Mouse (Mus musculus): Measurements from ENCODE around the gene Nphp1.
A peak's percentile ranks its signal among the peaks of the same experiment; 100 is the strongest.

Nphp1 gene

GRCm38 (mm10) chr2:127748316-127748715, 40.4 kb downstream of the Nphp1 start:
- no peak for DNase-seq

DNA sequence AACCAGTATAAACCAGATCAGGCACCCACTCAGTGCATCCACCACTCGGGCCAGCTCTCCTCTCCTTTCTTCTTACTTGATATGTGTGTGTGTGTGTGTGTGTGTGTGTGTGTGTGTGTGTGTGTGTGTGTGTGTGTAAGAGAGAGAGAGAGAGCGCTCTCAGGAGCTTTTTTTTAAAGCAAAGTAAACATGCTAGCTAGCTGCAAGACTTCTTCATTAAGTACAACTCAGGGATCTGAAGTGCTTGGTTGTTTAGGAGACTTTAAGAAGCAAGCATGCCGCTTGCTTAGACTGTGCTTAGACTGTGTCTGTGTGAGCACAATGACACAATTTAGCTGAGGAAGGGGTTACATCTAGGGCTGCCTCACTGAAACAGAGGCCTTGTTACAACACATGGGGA, 46.1 kb downstream of the Nphp1 start:
- no peak for DNase-seq

DNA sequence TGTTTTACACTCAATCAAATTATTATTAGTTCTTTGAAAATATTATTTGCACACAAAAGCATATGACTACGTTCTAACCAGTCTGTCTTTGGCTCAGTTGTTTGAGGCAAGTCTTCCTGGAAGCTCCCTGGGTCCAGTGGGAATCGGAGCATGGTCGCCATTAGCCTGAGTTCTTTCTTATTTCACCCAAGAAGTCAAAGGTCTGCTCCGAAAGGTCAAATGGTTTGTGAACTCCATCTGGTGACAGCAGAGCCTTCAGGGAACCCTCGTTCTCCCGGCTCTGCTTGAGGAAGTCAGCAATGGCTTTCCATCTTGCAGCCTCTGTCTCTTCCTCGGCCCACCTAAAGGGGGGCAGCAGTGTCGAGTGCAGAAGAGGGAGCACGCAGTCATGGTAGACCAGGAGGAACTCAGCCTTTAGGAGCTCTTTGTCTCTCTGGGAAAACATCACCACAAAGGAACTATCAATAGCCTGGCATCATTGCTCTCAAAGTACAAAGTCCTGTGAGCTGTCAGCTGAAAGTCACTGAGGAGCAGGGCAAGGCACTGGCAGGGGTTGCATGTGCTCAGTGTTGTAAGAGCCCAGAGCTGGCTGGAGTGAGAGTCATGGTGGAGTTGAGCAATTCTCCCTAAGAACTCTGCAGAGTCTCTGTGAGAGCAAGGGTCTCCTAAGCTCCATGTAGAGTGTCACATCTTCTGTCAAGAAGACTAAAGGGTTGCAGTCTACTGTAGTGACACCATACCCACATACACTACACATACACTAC, 47.8 kb downstream of the Nphp1 start:
- no peak for DNase-seq

- DNase-seq: no peak
These were observed 50.8 kb downstream of the Nphp1 start for GRCm38 (mm10) chr2:127737885-127738284.

DNA sequence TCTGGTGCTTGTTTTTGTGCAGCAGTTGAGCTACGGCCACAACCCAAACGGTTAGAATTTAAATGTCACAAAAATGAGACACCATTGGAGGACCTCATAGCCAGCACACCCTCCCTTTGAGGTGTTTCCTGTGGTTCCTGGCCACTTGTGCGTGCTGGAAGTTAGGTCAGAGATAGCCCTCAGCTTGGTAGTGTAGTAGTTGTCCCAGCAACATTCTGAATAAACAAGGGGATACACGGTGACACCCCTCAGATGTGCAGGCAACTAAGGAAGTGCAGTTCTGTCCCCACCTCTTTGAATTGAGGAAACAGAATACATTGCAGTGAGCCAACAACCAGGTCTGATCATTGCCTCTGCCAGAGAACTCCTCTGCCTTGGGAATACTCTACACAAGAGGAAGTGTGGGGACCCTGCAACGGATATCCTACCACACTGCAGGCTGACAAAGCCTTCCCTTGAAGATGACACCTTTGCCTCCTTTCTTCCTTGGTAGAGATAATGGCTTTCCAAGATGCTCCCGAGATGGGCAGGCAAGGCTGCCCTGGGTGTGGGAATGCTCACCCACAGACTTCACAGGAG, 52.0 kb downstream of the Nphp1 start:
- DNase-seq: no peak

DNA sequence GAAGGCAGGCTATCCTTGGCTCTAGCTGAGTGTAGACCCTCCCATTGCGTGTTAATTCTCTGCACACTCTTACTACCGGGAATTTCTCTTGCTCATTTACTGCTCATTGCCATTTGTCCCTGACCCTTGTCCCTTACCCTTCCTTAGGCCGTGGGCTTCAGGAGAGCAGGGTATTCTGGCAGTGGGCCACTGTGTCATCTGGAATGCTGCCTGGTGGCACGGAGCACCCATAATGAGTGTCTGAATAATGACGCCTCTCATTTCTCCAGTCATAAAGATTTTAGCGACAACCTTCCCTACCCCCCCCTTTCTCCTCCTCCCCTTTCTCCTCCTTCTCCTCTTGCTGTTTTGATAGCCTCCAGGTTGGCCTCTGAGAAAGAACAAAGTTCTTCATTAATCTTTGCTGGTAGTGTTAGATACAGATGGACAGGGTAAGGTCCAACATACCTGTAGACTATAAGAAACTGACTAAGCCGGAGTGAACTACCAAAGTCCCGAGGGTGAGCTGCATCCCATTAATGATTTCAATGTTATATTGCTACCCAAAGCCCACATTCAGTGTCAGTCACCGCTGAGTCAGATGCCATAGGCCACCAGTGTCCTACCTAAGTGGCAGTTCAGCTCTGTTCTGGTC, 53.1 kb downstream of the Nphp1 start:
- peak; percentile 32 for DNase-seq

GRCm38 (mm10) chr2:127734889-127735288, 53.8 kb downstream of the Nphp1 start:
- no peak for DNase-seq

DNA sequence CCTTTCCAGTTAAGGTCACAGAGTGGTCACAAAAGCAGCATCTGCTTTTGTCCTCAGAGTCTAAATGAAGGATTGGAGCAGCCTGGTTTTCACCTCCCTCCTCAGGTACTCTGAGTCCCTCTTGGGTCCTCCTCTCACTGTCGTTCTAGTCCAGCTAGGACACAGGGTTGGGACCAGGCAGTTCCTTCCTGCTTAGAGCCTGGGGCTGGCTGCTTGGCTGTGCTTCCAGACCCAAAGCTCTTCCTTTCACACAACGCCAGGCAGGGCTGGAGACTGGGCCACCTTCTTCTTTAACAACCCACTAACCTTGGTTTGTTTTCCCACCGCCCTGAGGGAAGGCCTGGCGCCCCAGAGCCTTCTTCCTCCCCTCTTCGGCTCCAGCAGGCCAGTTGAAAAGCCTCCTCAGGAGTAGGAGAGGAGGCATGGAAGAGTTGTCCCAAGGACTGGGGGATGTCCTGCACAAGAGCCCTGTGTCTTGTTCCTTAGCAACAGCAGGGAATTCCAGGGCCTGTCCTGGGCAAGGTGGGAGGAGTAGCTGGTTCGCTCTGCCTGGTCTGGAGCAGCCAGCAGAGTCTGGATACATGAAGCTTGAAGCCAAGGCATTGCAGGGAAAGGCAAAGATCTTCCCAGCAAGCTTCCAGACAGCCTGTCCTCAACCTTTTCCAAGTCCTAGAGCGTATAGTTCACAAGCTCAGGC, 58.2 kb downstream of the Nphp1 start:
- no peak for DNase-seq

DNA sequence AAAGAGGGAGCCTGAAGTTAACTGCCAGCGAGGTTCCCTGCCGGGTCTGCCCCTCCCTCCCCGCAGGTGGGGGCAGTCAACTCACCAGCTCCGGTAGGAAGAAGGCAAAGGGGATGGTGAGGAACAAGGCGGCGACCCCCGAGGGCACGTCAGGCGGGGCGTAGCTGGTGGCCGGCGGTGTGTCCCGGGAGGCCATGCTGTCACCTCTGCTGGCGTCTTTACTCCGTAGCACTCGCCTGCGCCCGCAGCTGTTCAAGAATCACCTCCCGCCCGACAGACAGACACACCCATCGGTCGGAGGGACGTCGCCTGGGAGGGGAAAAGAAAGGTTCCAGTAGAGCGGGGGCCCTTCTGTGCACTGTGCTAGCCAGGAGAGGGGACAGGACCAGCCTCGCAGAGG, 59.0 kb downstream of the Nphp1 start, which contains the start of gene Mall:
Gene Mall, minus strand, starts transcription at position 262 of the 400 bp plus-strand sequence.
- peak; percentile 18 for DNase-seq

- DNase-seq: no peak
These were observed 59.8 kb downstream of the Nphp1 start for GRCm38 (mm10) chr2:127728661-127729450.

GRCm38 (mm10) chr2:127728146-127728545, 60.6 kb downstream of the Nphp1 start:
- DNase-seq: no peak

DNA sequence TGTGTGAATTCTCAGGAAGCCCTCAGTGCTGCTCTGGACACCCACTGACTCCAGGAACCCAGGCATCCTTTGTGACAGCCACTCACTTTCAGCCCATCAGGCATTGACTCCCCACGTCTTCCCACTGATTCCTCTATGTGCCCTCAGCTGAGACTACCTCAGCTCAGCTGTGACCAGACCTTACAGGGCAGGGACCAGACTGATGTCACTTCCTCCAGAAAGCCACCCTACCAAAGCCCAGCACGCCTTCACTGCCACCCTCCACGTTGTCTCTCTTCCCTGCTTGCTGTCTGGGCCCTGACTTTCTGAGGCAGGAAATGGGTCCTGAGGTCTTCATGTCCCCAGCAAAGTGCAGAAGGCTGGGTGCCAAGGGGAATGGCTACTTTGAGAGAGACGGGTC, 65.5 kb downstream of the Nphp1 start:
- DNase-seq: no peak

DNA sequence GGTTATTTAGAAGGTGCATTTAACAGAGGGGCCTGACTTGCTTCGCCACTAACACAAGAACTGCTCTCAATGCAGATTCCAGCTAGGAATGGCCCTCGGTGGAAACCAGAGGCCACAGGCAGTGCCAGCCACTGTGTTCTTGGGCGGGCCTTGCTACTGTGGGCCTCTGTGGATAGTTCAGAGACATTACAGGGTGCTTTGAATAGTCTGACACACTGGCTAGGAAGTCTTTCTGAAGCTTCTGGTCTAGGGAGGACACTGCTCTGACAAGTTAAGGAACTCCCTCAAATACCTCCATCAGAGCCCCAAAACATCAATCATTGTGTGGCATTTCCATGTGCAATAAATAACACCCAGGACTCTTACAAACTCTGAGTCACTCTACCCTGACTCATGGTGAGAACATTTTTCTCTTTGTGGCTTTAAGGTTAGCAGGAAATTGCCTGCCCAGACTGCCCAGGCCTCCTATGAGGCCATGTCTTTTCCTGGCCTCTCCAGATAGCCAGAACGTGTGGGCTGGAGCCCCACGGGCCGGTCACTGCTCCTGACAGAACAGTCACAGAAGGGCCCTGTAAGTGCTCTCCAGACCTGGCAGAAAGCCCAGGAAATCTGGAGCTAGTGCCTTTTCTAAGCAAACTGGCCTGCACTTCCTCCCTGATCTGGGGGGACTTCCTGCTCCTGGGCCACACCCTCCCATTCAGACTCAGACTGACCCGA, 66.4 kb downstream of the Nphp1 start:
- DNase-seq: peak; percentile 70

DNA sequence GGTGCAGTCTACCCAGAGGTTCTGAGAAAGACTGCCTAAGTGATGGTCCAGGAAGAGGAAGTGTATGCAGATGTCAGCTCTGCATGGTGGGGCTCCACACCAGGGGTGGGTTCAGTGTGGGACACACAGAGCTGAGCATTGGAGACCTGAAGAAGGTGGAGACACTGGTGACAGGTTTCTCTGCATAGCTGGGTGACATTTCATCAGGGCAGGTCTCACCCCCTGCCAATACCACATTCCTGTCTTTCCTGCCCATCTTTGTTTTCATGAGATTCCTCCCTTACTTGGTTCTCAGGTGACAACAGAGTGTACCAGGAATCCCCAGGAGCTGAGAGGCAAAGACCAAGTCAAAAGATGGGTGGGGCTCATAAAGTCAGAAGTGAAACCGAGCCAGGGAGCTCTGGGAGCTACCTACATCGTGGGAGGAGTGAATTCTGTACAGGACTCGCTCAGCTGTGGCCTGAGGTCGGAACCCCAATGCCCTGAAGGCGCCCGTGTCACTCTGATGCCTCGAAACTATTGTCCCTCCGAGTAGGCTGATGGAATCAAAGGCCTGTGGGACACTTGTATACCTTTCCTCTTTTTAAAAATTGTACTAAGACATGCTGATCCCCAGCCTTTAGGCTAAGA, 69.7 kb downstream of the Nphp1 start:
- no peak for DNase-seq

- DNase-seq: no peak
These were observed 74.0 kb downstream of the Nphp1 start for GRCm38 (mm10) chr2:127714726-127715125.

DNA sequence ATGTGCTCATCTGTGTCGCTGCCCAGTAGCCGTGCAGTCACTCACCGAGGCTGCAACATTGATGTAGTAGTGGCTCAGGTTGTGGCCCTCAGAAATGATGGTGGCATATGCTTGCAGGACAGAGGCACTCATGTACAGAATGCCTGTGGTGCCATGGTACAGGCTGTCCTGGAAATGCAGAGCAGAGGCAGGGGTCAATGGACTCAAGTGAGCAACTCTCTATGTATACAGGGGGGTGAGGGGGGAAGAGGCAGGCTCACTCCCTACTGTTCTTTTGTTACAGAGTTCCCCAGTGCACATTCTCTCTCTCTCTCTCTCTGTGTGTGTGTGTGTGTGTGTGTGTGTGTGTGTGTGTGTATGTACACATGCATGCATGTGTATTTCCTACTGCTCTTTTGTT, 79.9 kb downstream of the Nphp1 start:
- no peak for DNase-seq

DNA sequence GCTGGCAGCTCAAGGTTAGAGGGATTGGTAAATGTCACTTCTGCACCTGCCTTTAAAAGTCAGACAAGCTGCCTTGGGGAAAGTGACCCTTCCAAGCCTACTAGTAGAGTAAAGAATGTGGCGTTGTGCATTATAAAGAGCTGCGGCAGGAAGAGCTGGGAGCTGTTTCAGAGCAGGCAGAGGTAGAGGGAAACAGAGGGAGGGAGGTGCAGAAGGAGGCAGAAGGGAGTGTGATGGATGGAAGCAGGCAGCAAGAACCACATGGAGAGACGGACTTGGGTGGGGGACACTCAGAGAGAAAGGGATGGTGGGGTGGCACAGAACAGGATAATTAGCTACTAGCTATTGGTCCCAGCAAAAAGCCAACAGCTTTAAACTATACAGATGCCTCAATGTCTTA, 80.6 kb downstream of the Nphp1 start:
- DNase-seq: no peak

GRCm38 (mm10) chr2:127705267-127705666, 83.4 kb downstream of the Nphp1 start:
- DNase-seq: no peak

All from kidney, adult 18-20 months (tissue).